Mouse (Mus musculus): Measurements from ENCODE around the gene Prkg1. TPM values are rescaled to one million over a fixed set of nuclear protein-coding genes. Genes with fewer than 3 reads are reported as not detected.
"Not testable (repeated sequence)": the region's sequence is repeated elsewhere in the genome, so short reads cannot be mapped to it uniquely, and the experiment has no call there.

Gene Prkg1
- total and polyA plus RNA-seq, 2 experiments from 2014 or later, result 5.1 to 9.9 TPM

- peak; percentile 48 for TF ChIP-seq CTCF (IDR thresholded peaks at IDR 0.05)
- DNase-seq (ENCODE audit: low spot score) (peak; percentile 49), ATAC-seq (ENCODE audit: low FRiP score) (peak; percentile 62)
- Histone ChIP-seq H3K36me3 (ENCODE audit: insufficient read depth, low read length) (no peaks in the 10 kb centered on the region), H3K4me1 (ENCODE audit: insufficient read depth, low read length) (no peaks in the 10 kb centered on the region), H3K9me3 (ENCODE audit: low read length) (no peaks in the 10 kb centered on the region), H3K4me2 (ENCODE audit: low read depth, low read length, poor library complexity, severe bottlenecking) (peak within 1 kb of the TSS; percentile 74), H3K4me3 (ENCODE audit: low read depth, low read length) (peak within 1 kb of the TSS; percentile 37), H3K9ac (replicated peaks; ENCODE audit: low read length, poor library complexity, severe bottlenecking) (0 out of 2 replicates have a peak within 1 kb of the TSS, but pooled peaks have one; percentile 24), H3K27me3 (ENCODE audit: insufficient read depth, low read length) (peaks cover 21% of the 10 kb centered on the region), H3K27ac (ENCODE audit: low read depth, low read length) (no peak within 1 kb of the TSS)
- WGBS, result under 1% methylated on average over 26 of the region's 26 CpGs
Measured at GRCm38 (mm10) chr19:30549044-30549853, 1215.6 kb downstream of the Prkg1 start, which contains the start of gene Dkk1. Dkk1 (minus strand) TSS chr19:30549665.

- Histone ChIP-seq H3K27me3 (ENCODE audit: insufficient read depth, low read length) (peaks cover 21% of the 10 kb centered on the region), H3K4me1 (ENCODE audit: insufficient read depth, low read length) (no peaks in the 10 kb centered on the region), H3K4me3 (ENCODE audit: low read depth, low read length) (peak overlapping the region; percentile 37), H3K27ac (ENCODE audit: low read depth, low read length) (no peak overlapping the region), H3K36me3 (ENCODE audit: insufficient read depth, low read length) (no peaks in the 10 kb centered on the region), H3K9me3 (ENCODE audit: low read length) (no peaks in the 10 kb centered on the region), H3K4me2 (ENCODE audit: low read depth, low read length, poor library complexity, severe bottlenecking) (peak overlapping the region; percentile 74), H3K9ac (replicated peaks; ENCODE audit: low read length, poor library complexity, severe bottlenecking) (no peak overlapping the region)
- DNase-seq (ENCODE audit: low spot score), result peak; percentile 11
- WGBS, result under 1% methylated on average over 23 of the region's 23 CpGs
- ATAC-seq (ENCODE audit: low FRiP score), result no peak; the same call in 1 of the 2 replicates
- peak; percentile 44; the same call in 1 of the 2 replicates for TF ChIP-seq CTCF (IDR thresholded peaks at IDR 0.05)
Measured at GRCm38 (mm10) chr19:30548411-30549043, 1216.3 kb downstream of the Prkg1 start.

GRCm38 (mm10) chr19:30539365-30539941 is 1225.4 kb downstream of the Prkg1 start:
- Histone ChIP-seq H3K4me3 (ENCODE audit: low read depth, low read length) (peak overlapping the region; percentile 40), H3K9ac (replicated peaks; ENCODE audit: low read length, poor library complexity, severe bottlenecking) (peak overlapping the region; percentile 48; the same call in 1 of the 2 replicates), H3K4me2 (ENCODE audit: low read depth, low read length, poor library complexity, severe bottlenecking) (peak overlapping the region; percentile 66)
- not testable (repeated sequence) for H3K9me3 ChIP-seq (ENCODE audit: low read length); H3K27me3 ChIP-seq (ENCODE audit: insufficient read depth, low read length); DNase-seq (ENCODE audit: low spot score); H3K27ac ChIP-seq (ENCODE audit: low read depth, low read length); ATAC-seq (ENCODE audit: low FRiP score); H3K4me1 ChIP-seq (ENCODE audit: insufficient read depth, low read length); H3K36me3 ChIP-seq (ENCODE audit: insufficient read depth, low read length)
- WGBS, result 1% methylated on average over 41 of the region's 44 CpGs

GRCm38 (mm10) chr19:30516771-30517170 is 1248.1 kb downstream of the Prkg1 start:
- ATAC-seq (ENCODE audit: low FRiP score), result no peak
- no peak overlapping the region for H3K4me3 ChIP-seq (ENCODE audit: low read depth, low read length)
- H3K9ac ChIP-seq (replicated peaks; ENCODE audit: low read length, poor library complexity, severe bottlenecking), result no peak overlapping the region
- no peaks in the 10 kb centered on the region for H3K4me1 ChIP-seq (ENCODE audit: insufficient read depth, low read length)
- no peak for TF ChIP-seq CTCF (IDR thresholded peaks at IDR 0.05)
- DNase-seq (ENCODE audit: low spot score), result no peak
- H3K27ac ChIP-seq (ENCODE audit: low read depth, low read length), result no peak overlapping the region
- no peaks in the 10 kb centered on the region for H3K36me3 ChIP-seq (ENCODE audit: insufficient read depth, low read length)
- H3K9me3 ChIP-seq (ENCODE audit: low read length), result no peaks in the 10 kb centered on the region
- H3K4me2 ChIP-seq (ENCODE audit: low read depth, low read length, poor library complexity, severe bottlenecking), result no peak overlapping the region
- WGBS, result 74% methylated on average over 6 of the region's 6 CpGs
- H3K27me3 ChIP-seq (ENCODE audit: insufficient read depth, low read length), result no peaks in the 10 kb centered on the region

Other genes with a start within 250 kb of the Prkg1 start
- not detected in 2 replicates for gene A1cf, start 103.7 kb upstream of the Prkg1 start, total RNA-seq (2014; rRNA removed)
- gene A1cf, start 103.7 kb upstream of the Prkg1 start, polyA plus RNA-seq (2015; fragmentation: Nextera tagmentation; extraction: Ambion mirVana), result not detected in 2 replicates

Measured in midbrain, postnatal 0 days (tissue).